Mouse (Mus musculus) ovary, postnatal 14 days (tissue): ENCODE results near the gene Plscr4.

Source experiments
- DNase-seq: peaks from one replicate; pipeline ENCODE4 v3.0.0; 2022; ENCODE audit warnings: low spot score

Gene Plscr4

GRCm38 (mm10) chr9:92511696-92512095 is 54.5 kb downstream of the Plscr4 start:
- DNase-seq: no peak

GRCm38 (mm10) chr9:92517036-92517435 is 59.9 kb downstream of the Plscr4 start:
- DNase-seq: no peak

DNA sequence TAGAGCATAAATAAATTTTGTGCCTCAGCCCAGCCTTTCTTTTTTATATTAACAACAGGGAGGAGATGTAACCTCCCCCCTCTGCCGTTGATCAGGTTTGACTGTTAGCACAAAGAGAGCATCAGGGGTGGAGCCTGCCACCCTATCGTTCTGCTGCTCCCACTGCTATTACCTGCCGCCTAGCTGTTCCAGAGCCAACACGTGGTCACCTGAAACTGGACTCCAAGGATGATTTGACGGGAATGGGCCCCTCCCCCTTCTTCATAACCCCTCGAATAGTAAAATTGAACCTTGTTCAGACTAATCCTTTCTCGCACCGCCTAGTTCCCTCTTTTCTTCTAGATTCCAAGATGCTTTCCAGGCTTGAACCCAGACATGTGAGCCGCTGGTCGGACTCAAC is 63.6 kb downstream of the Plscr4 start:
- no peak for DNase-seq

GRCm38 (mm10) chr9:92524506-92524905 is 67.3 kb downstream of the Plscr4 start:
- no peak for DNase-seq

DNA sequence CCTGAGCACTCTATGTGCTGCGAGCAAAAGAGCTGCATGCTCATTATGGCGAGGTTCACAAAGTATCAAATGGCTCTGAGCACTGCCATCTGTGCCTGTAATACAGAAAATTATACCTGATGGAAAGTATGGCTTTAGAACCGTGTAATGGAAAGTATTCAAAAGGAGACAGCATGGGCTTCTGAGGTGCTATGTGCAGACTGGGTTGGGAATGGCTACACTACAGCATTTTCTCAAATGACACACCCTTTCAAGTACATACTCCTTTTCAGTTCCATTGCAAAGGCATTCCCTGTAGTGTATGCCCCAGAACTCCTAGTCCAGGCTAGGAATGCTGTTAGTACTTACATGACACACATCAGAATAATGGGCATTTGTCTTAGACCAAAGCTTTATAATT is 72.9 kb downstream of the Plscr4 start:
- no peak for DNase-seq

DNA sequence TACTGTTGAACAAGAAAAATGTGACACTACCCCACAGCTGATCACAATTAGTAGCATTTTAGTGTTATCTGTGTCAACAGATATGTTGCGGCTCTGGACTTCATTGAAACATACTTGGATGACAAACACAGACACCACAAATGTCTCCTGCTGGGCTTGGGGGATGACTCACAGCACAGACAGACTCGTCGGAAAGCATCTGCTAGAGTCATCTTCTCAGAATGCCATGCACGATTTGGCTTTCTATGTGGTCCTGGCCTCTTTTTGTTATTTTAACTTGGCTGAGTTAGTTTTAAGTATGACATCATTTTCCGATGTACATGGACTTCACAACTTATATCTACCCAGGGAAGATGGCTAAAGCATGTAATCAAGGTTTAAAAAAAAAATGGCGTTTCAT is 80.6 kb downstream of the Plscr4 start:
- DNase-seq: no peak

DNA sequence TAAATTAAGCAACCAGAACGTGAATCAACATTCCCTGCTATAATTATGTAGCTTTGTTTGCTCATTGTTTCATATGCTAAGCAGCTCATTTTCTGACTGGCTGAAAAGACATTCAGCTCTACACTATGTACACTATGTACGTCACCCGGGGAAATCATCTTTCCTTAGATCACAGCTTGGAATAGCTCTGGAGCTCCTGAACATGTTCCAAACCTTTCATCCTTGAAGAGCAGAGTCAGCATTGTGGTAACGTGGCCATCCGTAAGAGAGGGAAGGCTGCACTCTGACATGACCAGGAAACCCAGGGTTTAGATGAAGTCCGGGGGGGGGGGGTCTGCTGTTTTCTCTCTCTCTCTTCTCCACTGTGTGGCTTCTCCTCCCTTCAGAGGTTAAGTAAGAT is 81.0 kb downstream of the Plscr4 start:
- no peak for DNase-seq
